Mouse (Mus musculus) lung, postnatal 0 days (tissue): ENCODE data around the gene Chgb.

Experiments used
- CTCF ChIP-seq: IDR thresholded peaks from 2 replicates; pipeline ENCODE4 v1.5.1; 2016; ENCODE audit warnings: antibody characterized with exemption, mild to moderate bottlenecking
- EP300 ChIP-seq: IDR thresholded peaks from 2 replicates; pipeline ENCODE4 v1.6.1; 2016; ENCODE audit warnings: antibody characterized with exemption, mild to moderate bottlenecking, control low read depth

DNA sequence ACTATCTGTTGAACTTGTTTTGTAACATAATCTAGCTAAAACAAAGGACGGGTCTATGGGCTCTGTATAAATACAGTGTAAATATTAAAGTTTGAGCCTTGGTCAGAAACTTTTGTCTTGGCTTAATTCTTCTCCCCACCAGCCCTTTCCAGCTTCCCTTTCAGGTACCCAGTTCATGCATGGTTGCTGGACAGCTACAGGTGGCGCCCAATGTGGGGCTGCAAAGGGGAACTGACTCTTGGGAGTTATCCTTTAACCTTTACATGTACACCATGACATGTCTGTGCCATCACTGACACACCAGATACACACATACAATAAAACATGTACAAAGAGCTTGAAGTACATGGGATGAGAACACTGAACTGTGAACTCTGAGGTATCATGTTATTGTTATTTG, 21.9 kb downstream of the Chgb start:
- TF ChIP-seq EP300 (no peak), CTCF (no peak)
